Mouse (Mus musculus): ENCODE measurements around the gene Ifitm7.
"Not testable (repeated sequence)": the region's sequence is repeated elsewhere in the genome, so short reads cannot be mapped to it uniquely, and the experiment has no call there.

Ifitm7 gene

GRCm38 (mm10) chr16:13986574-13987478 lies at the start of gene Ifitm7, which contains the start of gene 2900011O08Rik:
Gene Ifitm7, minus strand, starts transcription at chr16:13986888.
Gene 2900011O08Rik, plus strand, starts transcription at chr16:13986604.
- DNase-seq (ENCODE audit: low spot score in 2 of 2): no peak

GRCm38 (mm10) chr16:14033076-14033475 lies 46.4 kb upstream of the Ifitm7 start:
- DNase-seq (ENCODE audit: low spot score in 2 of 2): no peak

- DNase-seq (ENCODE audit: low spot score in 2 of 2): no peak
These were observed 44.0 kb upstream of the Ifitm7 start for GRCm38 (mm10) chr16:14030650-14031049.

- no peak for DNase-seq (ENCODE audit: low spot score in 2 of 2)
These were observed 43.2 kb upstream of the Ifitm7 start for GRCm38 (mm10) chr16:14029851-14030250.

DNA sequence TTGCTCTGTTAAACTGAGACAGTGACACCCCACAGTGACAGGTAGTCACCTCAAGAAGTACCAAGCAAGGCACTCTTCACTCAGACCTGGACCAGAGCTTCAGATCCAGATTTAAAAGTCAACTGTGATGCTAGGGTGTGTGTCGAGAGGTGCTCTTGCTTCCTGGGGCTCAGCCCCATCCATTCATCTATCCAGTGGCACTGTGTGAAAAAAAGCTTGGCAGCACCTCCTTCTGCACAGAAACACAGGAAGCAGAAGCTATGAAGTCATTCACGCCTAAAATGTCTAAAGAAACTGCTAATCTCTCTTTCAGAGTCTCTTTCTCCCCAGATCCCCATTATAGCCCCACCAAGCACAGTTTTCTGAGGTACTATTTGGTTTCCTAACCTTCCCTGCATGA lies 42.4 kb upstream of the Ifitm7 start:
- DNase-seq (ENCODE audit: low spot score in 2 of 2): no peak

DNA sequence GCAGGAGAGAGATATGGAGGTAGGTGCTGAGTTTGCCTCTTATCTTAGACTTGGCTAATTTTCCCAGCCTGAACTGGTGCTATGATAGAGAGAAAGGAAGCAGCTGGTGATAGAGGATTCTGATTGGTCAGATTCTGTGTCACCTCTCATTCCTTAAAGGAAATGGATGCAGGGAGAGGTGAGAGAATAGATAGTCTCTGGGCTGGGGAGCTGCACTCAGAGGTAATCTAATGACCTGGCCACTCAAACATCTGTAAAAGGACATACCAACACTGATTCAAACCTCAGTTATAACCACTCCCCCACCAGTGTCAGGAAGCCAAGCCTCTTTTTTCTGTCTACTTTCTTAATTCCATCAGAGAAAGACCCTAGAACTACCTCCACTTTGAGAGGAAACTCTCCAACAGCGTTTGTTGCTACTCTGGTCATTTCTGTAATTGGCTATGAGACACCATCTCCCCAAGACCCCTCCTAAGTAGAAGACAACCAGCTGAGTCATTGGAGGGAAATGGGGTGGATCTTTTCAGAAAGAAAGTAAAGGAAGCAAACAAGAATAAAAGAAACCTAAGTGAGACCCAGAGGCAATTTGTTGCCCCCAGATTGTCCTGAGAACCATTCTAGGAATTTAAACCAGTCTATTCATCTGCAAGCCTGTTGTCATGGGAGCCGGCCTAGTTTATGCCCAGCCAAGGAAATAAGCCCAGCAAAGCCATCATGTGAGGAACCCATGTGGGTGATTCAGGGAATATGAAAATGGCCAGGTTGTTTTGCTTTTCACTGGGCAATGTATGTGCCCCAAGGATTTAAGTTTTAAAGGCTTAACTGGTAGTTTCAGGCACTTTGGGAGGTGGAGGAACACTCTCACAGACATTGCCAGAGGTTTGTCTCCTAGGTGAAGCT lies 38.7 kb upstream of the Ifitm7 start:
- no peak for DNase-seq (ENCODE audit: low spot score in 2 of 2)

- DNase-seq (ENCODE audit: low spot score in 2 of 2): no peak
These were observed 34.6 kb upstream of the Ifitm7 start for GRCm38 (mm10) chr16:14021166-14021822.

GRCm38 (mm10) chr16:14017306-14017705 lies 30.6 kb upstream of the Ifitm7 start:
- DNase-seq (ENCODE audit: low spot score in 2 of 2): no peak

DNA sequence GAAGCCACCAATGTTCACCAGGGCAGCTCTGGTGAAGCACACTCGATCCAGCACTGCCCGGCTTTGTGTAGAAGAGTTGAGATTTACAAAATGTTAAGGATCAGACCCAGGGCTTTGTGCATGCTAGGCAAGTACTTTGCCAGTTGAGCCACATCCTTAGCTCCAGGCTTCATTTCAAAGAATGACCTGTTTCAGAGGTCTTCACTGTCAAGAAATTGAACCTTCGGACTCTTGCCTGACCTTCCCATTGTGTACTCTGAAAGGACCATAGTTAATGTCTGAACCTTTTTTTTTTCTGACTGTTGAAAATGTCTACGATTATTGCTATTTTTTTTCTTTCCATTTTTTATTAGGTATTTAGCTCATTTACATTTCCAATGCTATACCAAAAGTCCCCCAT lies 23.3 kb upstream of the Ifitm7 start:
- no peak for DNase-seq (ENCODE audit: low spot score in 2 of 2)

DNA sequence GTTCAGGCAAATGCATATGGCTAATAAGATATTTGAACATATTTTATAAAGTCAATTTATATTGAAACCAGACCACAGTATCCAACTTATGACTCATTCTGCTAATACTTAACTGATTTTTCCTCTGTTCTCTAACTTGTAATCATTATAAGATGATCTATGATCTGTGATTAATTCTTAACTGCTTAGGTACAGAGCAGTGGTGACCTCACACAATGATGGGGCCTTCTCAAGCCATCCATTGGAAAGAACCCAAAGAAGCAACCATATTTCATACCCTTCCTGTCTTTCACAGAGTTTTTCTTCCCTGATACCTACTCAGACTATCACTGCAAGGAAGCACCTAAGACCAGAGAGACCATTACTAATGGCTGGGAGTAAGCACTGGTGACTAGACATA lies 22.0 kb upstream of the Ifitm7 start:
- no peak for DNase-seq (ENCODE audit: low spot score in 2 of 2)

GRCm38 (mm10) chr16:14008081-14008480 lies 21.4 kb upstream of the Ifitm7 start:
- DNase-seq (ENCODE audit: low spot score in 2 of 2): no peak

GRCm38 (mm10) chr16:14005266-14005665 lies 18.6 kb upstream of the Ifitm7 start:
- DNase-seq (ENCODE audit: low spot score in 2 of 2): no peak

DNA sequence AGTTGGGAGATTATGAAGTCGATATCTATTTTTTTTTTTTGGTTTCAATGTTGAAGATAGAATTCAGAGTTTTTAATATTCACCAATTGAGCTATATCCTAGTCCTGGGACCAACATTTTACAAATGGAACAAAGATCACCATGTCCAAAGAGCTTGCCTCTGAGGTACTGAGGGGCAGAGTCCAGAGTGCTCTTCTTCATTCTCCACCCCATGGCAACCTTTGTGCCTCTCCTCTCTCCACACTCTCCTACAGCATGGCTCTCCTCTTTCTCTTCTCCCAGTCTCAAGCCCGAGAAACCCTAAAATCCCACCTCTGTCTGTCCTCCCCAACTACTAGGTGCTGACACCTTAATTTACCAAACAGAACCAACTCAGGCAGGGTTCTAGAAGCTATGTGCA lies 18.0 kb upstream of the Ifitm7 start:
- no peak for DNase-seq (ENCODE audit: low spot score in 2 of 2)

DNA sequence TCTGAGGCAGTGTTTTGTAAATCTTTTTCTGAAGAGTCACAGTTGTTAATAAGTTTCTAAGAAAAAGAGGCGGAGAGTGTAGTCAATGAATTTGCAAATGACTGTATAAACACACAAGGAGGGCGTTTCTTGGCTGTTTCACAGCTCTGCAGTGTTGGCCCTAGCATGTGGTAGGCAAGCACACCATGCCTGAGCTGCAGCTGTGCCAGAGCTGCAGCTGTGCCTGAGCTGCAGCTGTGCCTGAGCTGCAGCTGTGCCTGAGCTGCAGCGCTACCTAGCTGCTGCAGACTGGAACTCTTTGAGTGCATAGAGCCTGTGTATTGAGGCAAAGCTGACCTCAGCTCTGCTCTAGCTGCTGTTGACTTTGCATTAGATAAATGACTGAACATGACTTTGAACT lies 17.5 kb upstream of the Ifitm7 start:
- no peak for DNase-seq (ENCODE audit: low spot score in 2 of 2)

GRCm38 (mm10) chr16:14003386-14004130 lies 16.9 kb upstream of the Ifitm7 start:
- peak in 1 of 2 experiments; percentile 1 for DNase-seq (ENCODE audit: low spot score in 2 of 2)

DNA sequence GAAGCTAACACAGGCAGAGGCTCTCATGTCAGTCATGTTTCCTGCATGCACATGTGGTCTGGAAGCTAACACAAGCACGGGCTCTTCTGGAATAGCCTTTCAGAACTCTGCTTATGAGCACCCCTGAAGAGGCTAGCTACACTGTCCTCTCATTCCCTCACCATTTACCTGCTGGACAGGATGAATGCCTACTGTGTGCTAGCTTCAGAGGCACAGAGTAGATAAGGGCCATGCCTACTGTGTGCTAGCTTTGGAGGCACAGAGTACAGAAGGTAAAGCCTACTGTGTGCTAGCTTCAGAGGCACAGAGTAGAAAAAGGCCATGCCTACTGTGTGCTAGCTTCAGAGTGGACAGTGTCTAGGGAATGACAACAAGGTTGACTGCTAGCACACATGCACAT lies 7.8 kb upstream of the Ifitm7 start:
- no peak for DNase-seq (ENCODE audit: low spot score in 2 of 2)

GRCm38 (mm10) chr16:13994076-13994475 lies 7.4 kb upstream of the Ifitm7 start:
- DNase-seq (ENCODE audit: low spot score in 2 of 2): no peak

DNA sequence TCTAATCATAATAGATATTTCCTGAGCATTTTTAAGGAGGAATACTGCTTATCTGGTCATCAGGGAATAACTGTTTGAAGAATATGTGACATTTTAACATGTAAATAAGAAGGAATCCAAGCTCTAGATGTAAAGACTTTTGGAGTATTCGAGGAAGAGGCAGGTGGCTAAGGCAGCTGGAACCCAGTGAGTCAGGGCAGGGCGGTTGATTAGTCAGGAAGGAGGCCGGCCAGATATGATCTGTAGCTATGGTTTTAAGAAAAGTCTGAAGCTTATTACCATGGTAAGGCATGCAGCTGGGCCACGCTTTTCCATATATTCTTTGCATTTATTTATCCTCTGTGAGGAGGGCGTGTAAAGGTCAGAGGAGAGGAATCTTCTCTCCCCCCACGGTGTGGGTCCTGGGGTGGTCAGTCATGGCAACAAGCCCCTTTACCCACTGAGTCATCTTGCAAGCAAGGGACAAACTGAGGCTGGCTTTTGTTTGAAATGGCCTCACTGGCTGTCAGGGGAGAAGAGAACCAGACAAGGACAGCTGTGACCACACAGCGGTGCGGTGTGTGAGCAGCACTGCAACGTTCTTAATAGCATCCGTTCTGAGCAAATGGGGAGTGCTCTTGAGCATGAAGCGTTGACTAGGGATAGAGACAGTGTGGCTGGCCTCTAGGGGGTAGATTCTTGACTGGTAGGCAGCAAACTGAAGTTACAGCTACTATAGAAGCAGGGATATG lies 6.0 kb upstream of the Ifitm7 start:
- no peak for DNase-seq (ENCODE audit: low spot score in 2 of 2)

- no peak for DNase-seq (ENCODE audit: low spot score in 2 of 2)
These were observed 503 bp downstream of the Ifitm7 start for GRCm38 (mm10) chr16:13986197-13986573.

DNA sequence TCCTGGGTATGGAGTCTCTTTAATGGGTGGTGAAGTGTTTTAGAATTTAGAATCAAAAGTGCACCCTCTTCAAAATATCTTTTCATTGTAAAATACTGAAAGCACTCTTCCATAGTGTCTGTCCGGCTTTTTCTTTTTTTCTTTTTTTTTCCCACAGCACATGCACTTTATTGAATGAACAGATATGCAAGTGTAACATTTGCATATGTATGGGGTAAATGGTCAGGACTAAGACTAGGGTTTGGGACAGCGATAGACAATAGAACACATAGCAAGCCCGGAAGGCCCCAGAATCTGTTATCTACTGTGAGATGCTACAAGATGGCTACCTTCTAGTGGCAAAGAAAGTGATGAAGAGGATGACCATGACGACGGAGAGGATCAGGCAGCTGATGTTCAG lies 3.5 kb downstream of the Ifitm7 start:
- no peak for DNase-seq (ENCODE audit: low spot score in 2 of 2)

DNA sequence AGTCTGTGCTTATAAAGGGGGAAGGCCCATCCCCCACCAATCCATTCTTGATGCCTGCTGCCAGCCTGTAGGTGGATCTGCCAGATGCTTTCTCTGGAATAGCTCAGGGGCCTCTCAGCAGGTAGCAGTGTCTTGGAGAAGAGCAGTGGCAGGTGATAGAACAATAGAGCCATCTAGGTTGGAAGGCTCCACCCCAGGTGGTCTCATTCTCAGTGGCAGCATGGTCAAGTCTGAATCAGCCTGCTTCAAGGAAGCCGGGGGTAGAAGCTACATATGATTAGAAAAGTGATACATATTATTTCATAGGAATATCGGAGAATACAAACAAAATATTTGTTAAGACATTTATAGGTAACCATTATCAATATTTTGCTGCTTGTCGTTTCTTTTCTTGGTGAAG lies 5.0 kb downstream of the Ifitm7 start:
- not testable (repeated sequence) for DNase-seq (ENCODE audit: low spot score in 2 of 2)

Measured in heart, adult 9 months (tissue).